Mouse (Mus musculus) liver, adult 10 weeks (tissue): ENCODE measurements around the gene Gas8. TPM values are rescaled to one million over a fixed set of nuclear protein-coding genes. Genes with fewer than 3 reads are reported as not detected.

Experiments
- polyA plus RNA-seq: library from polyadenylated mRNA; stranded (reverse); fragments of 350-450 nt; fragmentation: Illumina TruSeq; extraction: RNeasy Lipid Tissue Mini Kit (QIAGEN cat#74804); gene quantifications from one replicate; pipeline ENCODE4 v1.2.3, GENCODE M21; 2014; ENCODE audit warnings: low read depth, low replicate concordance

Gas8 gene
- polyA plus RNA-seq = 0.37 TPM

DNA sequence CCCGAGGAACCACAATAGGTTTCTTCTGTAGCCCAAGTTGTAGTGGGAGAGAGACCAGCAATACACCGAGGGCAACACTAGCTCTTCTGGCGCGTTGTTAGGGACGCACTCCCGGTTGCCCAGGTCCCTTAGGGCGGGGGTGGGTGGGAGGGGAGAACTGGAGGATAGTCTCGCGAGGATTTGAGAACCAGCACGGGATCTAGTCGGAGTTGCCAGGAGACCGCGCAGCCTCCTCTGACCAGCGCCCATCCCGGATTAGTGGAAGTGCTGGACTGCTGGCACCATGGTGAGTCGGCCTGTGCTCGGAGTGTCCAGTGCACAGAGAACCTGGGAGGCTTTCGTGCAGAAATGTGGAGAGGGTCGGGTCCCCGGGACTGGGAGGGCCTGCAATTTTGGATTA is at the start of gene Gas8:
TSS of gene Gas8 (plus strand) at position 168 of the 400 bp plus-strand sequence.

DNA sequence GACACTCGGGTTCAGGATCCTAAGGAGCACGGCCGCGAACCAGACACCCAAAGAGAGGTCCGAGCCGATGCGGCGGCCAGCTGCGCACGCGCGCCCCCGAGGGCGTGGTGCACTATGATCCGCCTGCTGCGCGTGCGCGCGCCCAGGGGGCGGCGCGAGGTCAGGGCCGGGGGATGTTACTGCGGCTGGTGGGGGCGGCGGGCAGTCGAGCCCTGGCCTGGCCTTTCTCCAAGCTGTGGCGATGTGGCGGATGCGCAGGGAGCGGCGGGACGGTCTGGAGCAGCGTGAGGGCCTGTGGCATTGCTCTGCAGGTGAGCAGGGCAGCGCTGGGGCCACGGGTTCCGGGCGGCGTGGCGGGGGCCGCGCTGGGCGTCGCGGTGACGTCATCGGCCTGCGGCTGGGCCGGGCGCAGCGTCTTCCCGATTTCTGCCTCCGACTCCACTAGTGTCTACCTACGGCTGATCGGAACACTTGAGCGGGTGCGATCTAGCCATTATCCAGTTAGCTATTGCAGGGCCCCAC is 40.8 kb upstream of the Gas8 start, which contains the start of gene Afg3l1:
TSS of gene Afg3l1 (plus strand) at position 167 of the 522 bp plus-strand sequence.

DNA sequence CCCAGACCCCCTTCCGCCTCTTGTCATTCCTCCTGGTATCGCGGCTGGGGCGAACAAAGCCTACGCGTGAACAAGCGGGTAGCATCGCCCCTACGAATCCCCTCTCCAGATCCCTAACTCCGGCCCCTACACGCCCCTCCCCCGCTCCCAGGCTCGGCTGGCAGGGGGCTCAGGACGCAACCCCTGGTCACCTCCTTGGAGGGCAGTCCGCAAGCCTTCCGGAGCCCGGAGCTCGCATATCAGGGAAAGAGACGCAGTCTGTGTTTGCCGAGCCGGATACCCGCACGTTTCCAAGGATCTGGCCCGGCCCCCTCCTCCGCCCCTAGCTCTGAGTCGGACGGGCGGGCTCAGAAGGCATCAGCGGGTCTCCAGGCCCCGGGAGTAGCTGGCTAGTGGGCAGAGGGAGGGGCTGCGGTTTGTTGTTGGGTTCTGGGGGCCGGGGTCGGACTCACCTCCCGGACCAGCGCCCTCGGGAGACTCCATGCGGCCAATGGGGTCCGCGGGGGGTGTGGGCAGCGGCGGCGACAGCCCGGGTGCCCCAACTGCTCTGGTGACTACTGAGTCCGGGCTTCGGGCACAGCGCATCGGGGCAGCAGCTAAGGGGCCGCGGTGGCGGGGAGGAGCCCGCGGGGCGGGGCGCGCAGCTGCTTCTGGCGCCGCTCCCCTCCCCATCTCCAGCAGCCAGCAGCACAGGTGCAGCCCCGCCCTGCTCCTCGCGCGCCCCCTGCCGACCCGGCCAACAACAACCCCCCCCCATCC is 3.7 kb upstream of the Gas8 start, which contains the start of gene Dbndd1:
TSS of gene Dbndd1 (minus strand) at position 683 of the 759 bp plus-strand sequence.

Other genes with a start within 250 kb of the Gas8 start
- not detected for gene Fanca, start 200.3 kb upstream of the Gas8 start, polyA plus RNA-seq
- gene Spire2, start 186.1 kb upstream of the Gas8 start, polyA plus RNA-seq = not detected
- gene Tcf25, start 145.1 kb upstream of the Gas8 start, polyA plus RNA-seq = 102 TPM
- not detected for gene Mc1r, start 111.7 kb upstream of the Gas8 start, polyA plus RNA-seq
- not detected for gene Tubb3, start 107.4 kb upstream of the Gas8 start, polyA plus RNA-seq
- gene Def8, start 95.3 kb upstream of the Gas8 start, polyA plus RNA-seq = 5.8 TPM
- gene Afg3l1, start 40.9 kb upstream of the Gas8 start, polyA plus RNA-seq = 8.9 TPM
- gene Dbndd1, start 3.4 kb upstream of the Gas8 start, polyA plus RNA-seq = not detected
- gene Rhou, start 135.1 kb downstream of the Gas8 start, polyA plus RNA-seq = 31.8 TPM